Mouse (Mus musculus): ENCODE results near the gene Rnf126.
A peak's percentile ranks its signal among the peaks of the same experiment; 100 is the strongest.

DNA sequence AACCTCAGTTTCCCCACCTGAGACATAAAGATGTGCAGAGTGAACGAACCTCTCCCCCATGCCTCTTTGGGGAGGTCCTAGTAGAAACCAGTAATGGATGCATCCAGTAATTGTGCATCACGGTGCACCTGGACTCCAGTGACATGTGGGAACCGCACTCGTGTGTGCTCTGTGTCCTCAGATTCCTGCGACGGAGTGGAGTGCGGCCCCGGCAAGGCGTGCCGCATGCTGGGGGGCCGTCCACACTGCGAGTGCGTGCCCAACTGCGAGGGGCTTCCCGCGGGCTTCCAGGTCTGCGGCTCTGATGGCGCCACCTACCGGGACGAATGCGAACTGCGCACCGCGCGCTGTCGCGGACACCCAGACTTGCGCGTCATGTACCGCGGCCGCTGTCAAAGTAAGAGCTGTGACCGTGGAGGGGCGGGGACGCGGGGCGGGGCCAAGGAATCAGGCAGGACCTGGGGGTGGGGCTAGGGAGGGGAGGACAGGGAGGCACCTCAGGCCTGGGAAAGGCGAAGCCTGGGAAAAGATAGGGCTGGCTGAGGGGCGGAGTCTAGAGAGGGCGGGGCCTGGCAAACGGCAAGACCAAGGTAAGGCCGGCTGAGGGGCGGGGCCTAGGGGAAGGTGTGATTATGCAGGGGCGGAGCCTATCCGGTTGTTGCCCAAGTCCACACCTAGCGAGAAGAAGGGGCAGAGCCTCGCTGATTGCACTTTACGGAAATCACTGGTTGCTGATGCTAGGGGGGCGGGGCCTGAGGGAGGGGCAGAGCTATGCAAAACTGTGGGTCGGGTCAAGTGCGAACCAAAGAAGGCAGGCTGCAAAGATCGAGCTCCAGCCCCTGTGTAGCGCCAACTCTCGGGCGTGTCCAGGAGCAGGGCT is 13.3 kb upstream of the Rnf126 start:
- TF ChIP-seq EP300 (IDR thresholded peaks at IDR 0.05; ENCODE audit: insufficient read depth, low read depth, low read length) (peak; percentile 26; the same call in 1 of the 2 replicates), CTCF (IDR thresholded peaks at IDR 0.05; ENCODE audit: low read depth, low read length) (peak; percentile 79)
